ENCODE assay signal across 11 mouse cellular contexts in genomic region chr12:25125239-25125776, GRCm38 (mm10). TPM values are rescaled to one million over a fixed set of nuclear protein-coding genes. Genes with fewer than 3 reads are reported as not detected.
DNase-seq lines count a peak whose midpoint lies in the region; ATAC-seq and TF ChIP-seq lines count a peak whose summit lies in the region.
"Had no signal": no experiment of that assay in that cellular context is flagged by ENCODE, and none has a peak within 500 bp of the region (broad histone marks: within the 10 kb centered on the region; RNA-seq: fewer than 3 reads in every experiment).

No protein-coding gene starts in this region.

- TF ChIP-seq CTCF in brain, embryonic 14.5 days (IDR thresholded peaks at IDR 0.05; ENCODE audit: borderline replicate concordance, extremely low read depth, insufficient read depth, insufficient read length): no peak
- no peak for TF ChIP-seq CTCF in midbrain, postnatal 0 days (IDR thresholded peaks at IDR 0.05)
- no peak for TF ChIP-seq CTCF in stomach, postnatal 0 days (IDR thresholded peaks at IDR 0.05; ENCODE audit: low read depth)

- TF ChIP-seq POLR2A in brain, embryonic 14.5 days (IDR thresholded peaks at IDR 0.05; ENCODE audit: borderline replicate concordance, extremely low read depth, insufficient read depth, insufficient read length, poor library complexity, severe bottlenecking): no peak

- peak; percentile 70 for DNase-seq in brain, embryonic 14.5 days (ENCODE audit: low read depth)
- DNase-seq in embryonic facial prominence, embryonic 11.5 days (ENCODE audit: low spot score): peak; percentile 53
- no peak for DNase-seq in limb, embryonic 10.5 days (ENCODE audit: low spot score)
- no peak for DNase-seq in midbrain, postnatal 0 days (ENCODE audit: low spot score)
- DNase-seq in lung, postnatal 25 days (ENCODE audit: low spot score): no peak
- DNase-seq in stomach, postnatal 0 days (ENCODE audit: low spot score): no peak
- DNase-seq: cerebellum, postnatal 36 days; kidney, postnatal 36 days; liver, postnatal 0 days; thymus, postnatal 25 days had no signal

- H3K27ac ChIP-seq in embryonic facial prominence, embryonic 11.5 days (replicated peaks; ENCODE audit: low read depth, low read length): no peak overlapping the region
- peak overlapping the region; percentile 74 for H3K27ac ChIP-seq in limb, embryonic 10.5 days
- H3K27ac ChIP-seq in midbrain, postnatal 0 days (ENCODE audit: low read depth, low read length): 0 out of 2 replicates have a peak overlapping the region, but pooled peaks have one; percentile 12
- no peak overlapping the region for H3K27ac ChIP-seq in stomach, postnatal 0 days (replicated peaks)

- H3K9ac ChIP-seq in embryonic facial prominence, embryonic 11.5 days (replicated peaks; ENCODE audit: low read length): 0 out of 2 replicates have a peak overlapping the region, but pooled peaks have one; percentile 32
- no peak overlapping the region for H3K9ac ChIP-seq in midbrain, postnatal 0 days (replicated peaks; ENCODE audit: low read length, poor library complexity, severe bottlenecking)
- no peak overlapping the region for H3K9ac ChIP-seq in stomach, postnatal 0 days (ENCODE audit: low read length)
- H3K9ac ChIP-seq: liver, postnatal 0 days had no signal

- no peak for TF ChIP-seq EP300 in stomach, postnatal 0 days (optimal IDR thresholded peaks at IDR 0.05)

- peaks cover 4% of the 10 kb centered on the region; the same call in 1 of the 2 replicates for H3K4me1 ChIP-seq in embryonic facial prominence, embryonic 11.5 days (ENCODE audit: control insufficient read depth, insufficient read depth, low read length)
- H3K4me1 ChIP-seq in limb, embryonic 10.5 days: peaks cover 72% of the 10 kb centered on the region
- H3K4me1 ChIP-seq in midbrain, postnatal 0 days (ENCODE audit: insufficient read depth, low read length): no peaks in the 10 kb centered on the region
- H3K4me1 ChIP-seq in stomach, postnatal 0 days (replicated peaks; ENCODE audit: control insufficient read depth, insufficient read depth): no peaks in the 10 kb centered on the region; the same call in 1 of the 2 replicates

- H3K9me3 ChIP-seq in embryonic facial prominence, embryonic 11.5 days (replicated peaks; ENCODE audit: control insufficient read depth, low read length): no peaks in the 10 kb centered on the region
- no peaks in the 10 kb centered on the region for H3K9me3 ChIP-seq in limb, embryonic 10.5 days (replicated peaks)
- H3K9me3 ChIP-seq in midbrain, postnatal 0 days (ENCODE audit: low read length): no peaks in the 10 kb centered on the region
- H3K9me3 ChIP-seq in stomach, postnatal 0 days (ENCODE audit: control insufficient read depth, low read length): no peaks in the 10 kb centered on the region

- H3K36me3 ChIP-seq in embryonic facial prominence, embryonic 11.5 days (replicated peaks; ENCODE audit: control insufficient read depth, insufficient read depth, low read depth, low read length): no peaks in the 10 kb centered on the region
- H3K36me3 ChIP-seq in limb, embryonic 10.5 days: no peaks in the 10 kb centered on the region
- no peaks in the 10 kb centered on the region for H3K36me3 ChIP-seq in midbrain, postnatal 0 days (ENCODE audit: insufficient read depth, low read length)
- no peaks in the 10 kb centered on the region for H3K36me3 ChIP-seq in stomach, postnatal 0 days (ENCODE audit: control insufficient read depth, insufficient read depth, low read length)

- no peak overlapping the region for H3K4me2 ChIP-seq in embryonic facial prominence, embryonic 11.5 days (ENCODE audit: low read depth, low read length)
- H3K4me2 ChIP-seq in midbrain, postnatal 0 days (ENCODE audit: low read depth, low read length, poor library complexity, severe bottlenecking): no peak overlapping the region
- no peak overlapping the region for H3K4me2 ChIP-seq in stomach, postnatal 0 days (replicated peaks; ENCODE audit: low read depth)

- no peaks in the 10 kb centered on the region for H3K27me3 ChIP-seq in embryonic facial prominence, embryonic 11.5 days (ENCODE audit: control insufficient read depth, insufficient read depth, low read length)
- 0 out of 2 replicates have a peak, but pooled peaks cover 2% of the 10 kb centered on the region for H3K27me3 ChIP-seq in limb, embryonic 10.5 days (ENCODE audit: low read depth, poor library complexity, severe bottlenecking)
- peaks cover 7% of the 10 kb centered on the region; the same call in 1 of the 2 replicates for H3K27me3 ChIP-seq in midbrain, postnatal 0 days (ENCODE audit: insufficient read depth, low read length)
- no peaks in the 10 kb centered on the region for H3K27me3 ChIP-seq in stomach, postnatal 0 days (ENCODE audit: control insufficient read depth, insufficient read depth, low read length)

- 20% methylated on average over 16 of the region's 16 CpGs for WGBS in embryonic facial prominence, embryonic 11.5 days
- 29% methylated on average over 16 of the region's 16 CpGs for WGBS in limb, embryonic 10.5 days
- WGBS in midbrain, postnatal 0 days: 27% methylated on average over 16 of the region's 16 CpGs
- 71% methylated on average over 16 of the region's 16 CpGs for WGBS in stomach, postnatal 0 days

- ATAC-seq in embryonic facial prominence, embryonic 11.5 days (replicated peaks; ENCODE audit: insufficient number of reproducible peaks, low FRiP score, low TSS enrichment, low read depth): no peak
- no peak for ATAC-seq in midbrain, postnatal 0 days (ENCODE audit: low FRiP score)
- no peak for ATAC-seq in inflammation-experienced regulatory T-cells, adult 6 months
- ATAC-seq in stomach, postnatal 0 days (ENCODE audit: low FRiP score, low TSS enrichment): no peak
- ATAC-seq: liver, postnatal 0 days had no signal

- no peak overlapping the region for H3K4me3 ChIP-seq in embryonic facial prominence, embryonic 11.5 days (ENCODE audit: low read depth, low read length)
- no peak overlapping the region for H3K4me3 ChIP-seq in limb, embryonic 10.5 days
- no peak overlapping the region for H3K4me3 ChIP-seq in midbrain, postnatal 0 days (ENCODE audit: low read depth, low read length)
- H3K4me3 ChIP-seq in stomach, postnatal 0 days (ENCODE audit: low read depth, low read length): no peak overlapping the region

RNA-seq across cellular contexts. Expression of gene Id2, which starts 28.4 kb away (rescaled TPM):
- polyA plus RNA-seq in brain, embryonic 14.5 days (2012; rRNA removed): 130 and 168 TPM in 2 replicates
- polyA plus RNA-seq in embryonic facial prominence, embryonic 11.5 days (2014; fragmentation: Nextera tagmentation; extraction: Ambion mirVana): 583 and 606 TPM in 2 replicates
- 273 and 313 TPM in 2 replicates for polyA plus RNA-seq in limb, embryonic 10.5 days (2016; fragmentation: Nextera tagmentation; extraction: Ambion mirVana)
- total RNA-seq in midbrain, postnatal 0 days (2014; rRNA removed): 113 and 146 TPM in 2 replicates
- polyA plus RNA-seq in midbrain, postnatal 0 days (2015; fragmentation: Nextera tagmentation; extraction: Ambion mirVana): 200 and 208 TPM in 2 replicates
- polyA plus RNA-seq in inflammation-experienced regulatory T-cells, adult 6 months (2017; shearing (Covaris generic)): 1,000 to 10,000 TPM in 1 of 3 experiments, 100 to 1,000 TPM in 2; 414 to 1,496 (median 414) TPM
- polyA plus RNA-seq in stomach, postnatal 0 days (2015; fragmentation: Nextera tagmentation; extraction: Ambion mirVana): 315 and 330 TPM in 2 replicates

Comparison
In these comparisons a context has a peak if more than half of its experiments do, and no peak if none do; other contexts are left out.
1. DNase-seq: peak in brain, embryonic 14.5 days (single experiment) and embryonic facial prominence, embryonic 11.5 days (single experiment); none in limb, embryonic 10.5 days (single experiment), midbrain, postnatal 0 days (single experiment), lung, postnatal 25 days (single experiment) and stomach, postnatal 0 days (single experiment).
2. H3K27ac ChIP-seq: peak in limb, embryonic 10.5 days (single experiment) and midbrain, postnatal 0 days (single experiment); none in embryonic facial prominence, embryonic 11.5 days (single experiment) and stomach, postnatal 0 days (single experiment).